Mouse (Mus musculus) retina, postnatal 7 days (tissue): Measurements from ENCODE around the gene Olfr1006.
"Not testable (repeated sequence)": the region's sequence is repeated elsewhere in the genome, so short reads cannot be mapped to it uniquely, and the experiment has no call there.

ENCODE experiments used
- DNase-seq: peaks from one replicate; pipeline ENCODE4 v3.0.0-alpha.2; 2012; ENCODE audit warnings: low read depth, low spot score

The Olfr1006 gene

GRCm38 (mm10) chr2:85678667-85679066, at the start of gene Olfr1006:
Olfr1006 (minus strand) TSS chr2:85678767.
- DNase-seq = no peak

- peak; percentile 2 for DNase-seq
Measured at GRCm38 (mm10) chr2:85725793-85726192, 47.2 kb upstream of the Olfr1006 start.

- no peak for DNase-seq
Measured at GRCm38 (mm10) chr2:85715119-85715518, 36.6 kb upstream of the Olfr1006 start, which contains the start of gene Olfr1009. Olfr1009 (plus strand) TSS chr2:85715419.

GRCm38 (mm10) chr2:85711159-85711558, 32.6 kb upstream of the Olfr1006 start:
- no peak for DNase-seq

GRCm38 (mm10) chr2:85710680-85711079, 32.1 kb upstream of the Olfr1006 start:
- not testable (repeated sequence) for DNase-seq

GRCm38 (mm10) chr2:85689131-85689530, 10.6 kb upstream of the Olfr1006 start, which contains the start of gene Olfr1008:
Olfr1008 (plus strand) TSS chr2:85689431.
- DNase-seq = no peak

GRCm38 (mm10) chr2:85664355-85664754, 14.2 kb downstream of the Olfr1006 start, which contains the start of gene Olfr154:
Olfr154 (minus strand) TSS chr2:85664455.
- not testable (repeated sequence) for DNase-seq

- DNase-seq = no peak
Measured at GRCm38 (mm10) chr2:85650604-85651003, 28.0 kb downstream of the Olfr1006 start, which contains the start of gene Olfr1002. Olfr1002 (minus strand) TSS chr2:85650704.
